Mouse (Mus musculus) intestine, embryonic 14.5 days (tissue): ENCODE data around the gene Pdzrn3. TPM values are rescaled to one million over a fixed set of nuclear protein-coding genes. Genes with fewer than 3 reads are reported as not detected.

Experiments
- ATAC-seq: fragments of 200-750 bp; cut with Nextera tagmentation; replicated peaks from 2 replicates; pipeline ENCODE4 v1.8.0; 2017; ENCODE audit warnings: low read depth, moderate number of reproducible peaks, moderate TSS enrichment, moderate library complexity; ENCODE audit not compliant: low FRiP score, low TSS enrichment
- DNase-seq: peaks from one replicate; pipeline ENCODE4 v3.0.0-alpha.2; 2018; ENCODE audit warnings: low spot score
- H3K27ac ChIP-seq: fragments of 300-500 bp; sonication (generic); 2 replicates; pipeline ENCODE4 v1.5.1; 2014; ENCODE audit warnings: low read depth, mild to moderate bottlenecking, control low read depth
- H3K27me3 ChIP-seq: fragments of 300-500 bp; sonication (generic); replicated peaks from 2 replicates; pipeline ENCODE4 v1.6.1; 2014; ENCODE audit warnings: low read length, control low read depth; ENCODE audit not compliant: control insufficient read depth, insufficient read depth
- H3K36me3 ChIP-seq: fragments of 300-500 bp; sonication (generic); 2 replicates; pipeline ENCODE4 v1.6.1; 2014; ENCODE audit warnings: low read length, control low read depth; ENCODE audit not compliant: control insufficient read depth, insufficient read depth
- H3K4me1 ChIP-seq: fragments of 300-500 bp; sonication (generic); replicated peaks from 2 replicates; pipeline ENCODE4 v1.6.1; 2014; ENCODE audit warnings: low read length, control low read depth, mixed read lengths; ENCODE audit not compliant: control insufficient read depth, insufficient read depth
- H3K4me2 ChIP-seq: fragments of 300-500 bp; sonication (generic); 2 replicates; pipeline ENCODE4 v1.6.1; 2014; ENCODE audit warnings: low read length
- H3K4me3 ChIP-seq: fragments of 300-500 bp; sonication (generic); 2 replicates; pipeline ENCODE4 v1.5.1; 2014; ENCODE audit warnings: low read depth, low read length, control low read depth, mixed read lengths
- H3K9ac ChIP-seq: fragments of 300-500 bp; sonication (generic); 2 replicates; pipeline ENCODE4 v1.6.1; 2014; ENCODE audit warnings: mild to moderate bottlenecking, low read length
- H3K9me3 ChIP-seq: fragments of 300-500 bp; sonication (generic); 2 replicates; pipeline ENCODE4 v1.6.1; 2016; ENCODE audit warnings: low read length, control low read depth; ENCODE audit not compliant: control insufficient read depth
- WGBS: fragments of 180-500 bp; shearing (Covaris S2); extraction: QIAGEN DNeasy Blood & Tissue Kit; methylation state at CpG from one replicate; pipeline ENCODE4 v1.1.7; 2014; 5-methylcytosine and 5-hydroxymethylcytosine counted together
- polyA plus RNA-seq: library from polyadenylated mRNA; unstranded; fragments of >200 nt; fragmentation: Nextera tagmentation; extraction: Ambion mirVana; gene quantifications from 2 replicates; pipeline ENCODE4 v1.2.1, GENCODE M21; 2014

The Pdzrn3 gene
- polyA plus RNA-seq, 1 experiment from 2014 or later: 19.0 TPM

GRCm38 (mm10) chr6:101329499-101329898 lies 48.2 kb downstream of the Pdzrn3 start:
- H3K9ac ChIP-seq: no peak overlapping the region
- no peak for DNase-seq
- no peaks in the 10 kb centered on the region for H3K27me3 ChIP-seq
- no peak overlapping the region for H3K27ac ChIP-seq
- 26% methylated on average over 6 of the region's 6 CpGs for WGBS
- H3K36me3 ChIP-seq: no peaks in the 10 kb centered on the region
- H3K4me2 ChIP-seq: no peak overlapping the region
- H3K4me3 ChIP-seq: no peak overlapping the region
- H3K4me1 ChIP-seq: peaks cover 56% of the 10 kb centered on the region
- peak; percentile 66 for ATAC-seq
- no peaks in the 10 kb centered on the region for H3K9me3 ChIP-seq

GRCm38 (mm10) chr6:101328514-101328913 lies 49.2 kb downstream of the Pdzrn3 start:
- ATAC-seq: no peak
- 50% methylated on average over 5 of the region's 6 CpGs for WGBS

GRCm38 (mm10) chr6:101327741-101328140 lies 50.0 kb downstream of the Pdzrn3 start:
- H3K36me3 ChIP-seq: no peaks in the 10 kb centered on the region

More at GRCm38 (mm10) chr6:101328514-101328913, 49.2 kb downstream of the Pdzrn3 start:
- no peaks in the 10 kb centered on the region for H3K36me3 ChIP-seq
- H3K27me3 ChIP-seq: no peaks in the 10 kb centered on the region
- peaks cover 46% of the 10 kb centered on the region for H3K4me1 ChIP-seq
- no peaks in the 10 kb centered on the region for H3K9me3 ChIP-seq
- H3K27ac ChIP-seq: no peak overlapping the region
- DNase-seq: no peak
- H3K4me3 ChIP-seq: no peak overlapping the region
- no peak overlapping the region for H3K9ac ChIP-seq
- no peak overlapping the region for H3K4me2 ChIP-seq

GRCm38 (mm10) chr6:101327196-101327595 lies 50.5 kb downstream of the Pdzrn3 start:
- WGBS: 88% methylated on average over 3 of the region's 3 CpGs
- no peak overlapping the region for H3K4me2 ChIP-seq

More at GRCm38 (mm10) chr6:101327741-101328140, 50.0 kb downstream of the Pdzrn3 start:
- WGBS: 77% methylated on average over 5 of the region's 5 CpGs
- no peak for DNase-seq
- no peak for ATAC-seq
- no peaks in the 10 kb centered on the region for H3K27me3 ChIP-seq
- H3K9ac ChIP-seq: no peak overlapping the region
- no peak overlapping the region for H3K27ac ChIP-seq
- no peaks in the 10 kb centered on the region for H3K9me3 ChIP-seq
- no peak overlapping the region for H3K4me3 ChIP-seq
- H3K4me2 ChIP-seq: no peak overlapping the region
- H3K4me1 ChIP-seq: peaks cover 41% of the 10 kb centered on the region

GRCm38 (mm10) chr6:101325842-101326639 lies 51.7 kb downstream of the Pdzrn3 start:
- Histone ChIP-seq H3K27ac (no peak overlapping the region), H3K9ac (no peak overlapping the region), H3K9me3 (no peaks in the 10 kb centered on the region), H3K4me1 (peaks cover 25% of the 10 kb centered on the region), H3K4me2 (no peak overlapping the region), H3K36me3 (no peaks in the 10 kb centered on the region), H3K27me3 (no peaks in the 10 kb centered on the region), H3K4me3 (no peak overlapping the region)
- WGBS: 81% methylated on average over 3 of the region's 3 CpGs
- DNase-seq: no peak
- ATAC-seq: no peak

More at GRCm38 (mm10) chr6:101327196-101327595, 50.5 kb downstream of the Pdzrn3 start:
- peaks cover 37% of the 10 kb centered on the region for H3K4me1 ChIP-seq
- H3K9ac ChIP-seq: no peak overlapping the region
- H3K9me3 ChIP-seq: no peaks in the 10 kb centered on the region
- H3K36me3 ChIP-seq: no peaks in the 10 kb centered on the region
- H3K27me3 ChIP-seq: no peaks in the 10 kb centered on the region
- DNase-seq: no peak
- H3K27ac ChIP-seq: no peak overlapping the region
- H3K4me3 ChIP-seq: no peak overlapping the region
- no peak for ATAC-seq

GRCm38 (mm10) chr6:101322580-101322979 lies 55.1 kb downstream of the Pdzrn3 start:
- 94% methylated on average over 3 of the region's 3 CpGs for whole genome bisulfite sequencing
- ATAC-seq (no peak), DNase-seq (no peak)
- Histone ChIP-seq H3K4me3 (no peak overlapping the region), H3K36me3 (no peaks in the 10 kb centered on the region), H3K9ac (no peak overlapping the region), H3K4me2 (no peak overlapping the region), H3K4me1 (peaks cover 21% of the 10 kb centered on the region), H3K27ac (no peak overlapping the region), H3K9me3 (no peaks in the 10 kb centered on the region), H3K27me3 (no peaks in the 10 kb centered on the region)

- Histone ChIP-seq H3K4me2 (no peak overlapping the region), H3K4me3 (no peak overlapping the region), H3K4me1 (peaks cover 40% of the 10 kb centered on the region), H3K27me3 (no peaks in the 10 kb centered on the region), H3K9ac (no peak overlapping the region), H3K27ac (no peak overlapping the region), H3K36me3 (no peaks in the 10 kb centered on the region), H3K9me3 (no peaks in the 10 kb centered on the region)
- DNase-seq (no peak), ATAC-seq (no peak)
- WGBS: 65% methylated on average over 3 of the region's 3 CpGs
These were observed 57.3 kb downstream of the Pdzrn3 start for GRCm38 (mm10) chr6:101320386-101320785.

GRCm38 (mm10) chr6:101319374-101319967 lies 58.2 kb downstream of the Pdzrn3 start:
- no peak overlapping the region for H3K4me3 ChIP-seq
- no peak overlapping the region for H3K9ac ChIP-seq
- H3K4me1 ChIP-seq: peaks cover 43% of the 10 kb centered on the region
- H3K9me3 ChIP-seq: no peaks in the 10 kb centered on the region
- H3K27me3 ChIP-seq: no peaks in the 10 kb centered on the region
- DNase-seq: no peak
- H3K27ac ChIP-seq: peak overlapping the region; percentile 34; the same call in 1 of the 2 replicates
- no peak for ATAC-seq
- no peaks in the 10 kb centered on the region for H3K36me3 ChIP-seq
- no peak overlapping the region for H3K4me2 ChIP-seq
- 54% methylated on average over 7 of the region's 7 CpGs for WGBS
